Mouse (Mus musculus) layer of hippocampus, postnatal 36 days (tissue): ENCODE results near the gene Rpl27a. TPM values are rescaled to one million over a fixed set of nuclear protein-coding genes. Genes with fewer than 3 reads are reported as not detected.

Source experiments
- DNase-seq, 2 experiments: peaks; one replicate each; pipeline ENCODE4 v3.0.0; 2022
- total RNA-seq, 2 experiments: library from RNA; stranded (reverse); gene quantifications; 2 replicates each; pipeline ENCODE4 v1.2.3; 2021

Gene Rpl27a
- 100 to 1,000 TPM; 149 to 161 TPM for total RNA-seq

GRCm38 (mm10) chr7:109518838-109519696 lies at the start of gene Rpl27a:
Rpl27a (plus strand) TSS chr7:109519147.
- DNase-seq, result peak; percentile 99

DNA sequence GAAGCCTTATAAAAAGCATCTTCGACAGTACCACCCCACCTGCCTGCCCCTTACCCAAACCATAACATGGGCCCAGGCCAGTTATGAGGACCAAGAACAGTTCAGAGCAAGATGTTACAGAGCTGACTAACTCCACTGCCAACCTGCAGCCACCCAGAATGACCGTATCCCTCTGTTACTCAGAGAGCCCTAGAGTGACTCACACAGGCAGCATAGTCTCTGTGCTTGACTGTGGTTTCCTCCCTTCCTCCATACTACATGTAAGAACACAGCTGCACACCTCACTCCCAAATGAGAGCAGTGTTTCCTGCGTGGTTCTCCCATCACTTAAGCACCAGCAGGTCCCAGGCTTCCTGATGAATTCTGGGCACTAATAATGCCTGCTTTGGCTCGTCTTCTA lies 48.2 kb upstream of the Rpl27a start:
- DNase-seq, result no peak

GRCm38 (mm10) chr7:109477926-109478325 lies 41.0 kb upstream of the Rpl27a start:
- DNase-seq, result no peak

GRCm38 (mm10) chr7:109480765-109481197 lies 38.2 kb upstream of the Rpl27a start:
- DNase-seq, result peak in 1 of 2 experiments; percentile 10

DNA sequence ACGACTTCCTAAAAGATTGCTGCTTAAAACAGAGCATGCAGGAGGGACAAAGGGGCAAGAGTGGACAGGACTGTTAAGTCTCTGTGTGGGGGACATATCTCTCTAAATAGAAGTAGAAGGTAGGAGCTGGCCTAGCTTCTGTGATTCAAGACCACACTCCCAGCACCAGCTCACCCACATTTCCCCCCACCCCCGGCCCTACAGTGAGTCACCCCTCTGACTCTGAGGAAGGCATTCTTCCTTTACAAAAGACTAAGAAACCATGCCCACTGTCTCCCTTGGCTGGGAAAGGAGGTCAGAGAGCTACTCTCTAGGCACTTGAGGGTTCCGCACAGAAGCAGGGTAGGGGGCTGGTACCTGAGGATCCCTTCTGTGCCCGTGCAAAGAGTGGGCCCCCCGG lies 34.7 kb upstream of the Rpl27a start:
- no peak for DNase-seq

- no peak for DNase-seq
Measured at GRCm38 (mm10) chr7:109492616-109493318, 26.2 kb upstream of the Rpl27a start.

DNA sequence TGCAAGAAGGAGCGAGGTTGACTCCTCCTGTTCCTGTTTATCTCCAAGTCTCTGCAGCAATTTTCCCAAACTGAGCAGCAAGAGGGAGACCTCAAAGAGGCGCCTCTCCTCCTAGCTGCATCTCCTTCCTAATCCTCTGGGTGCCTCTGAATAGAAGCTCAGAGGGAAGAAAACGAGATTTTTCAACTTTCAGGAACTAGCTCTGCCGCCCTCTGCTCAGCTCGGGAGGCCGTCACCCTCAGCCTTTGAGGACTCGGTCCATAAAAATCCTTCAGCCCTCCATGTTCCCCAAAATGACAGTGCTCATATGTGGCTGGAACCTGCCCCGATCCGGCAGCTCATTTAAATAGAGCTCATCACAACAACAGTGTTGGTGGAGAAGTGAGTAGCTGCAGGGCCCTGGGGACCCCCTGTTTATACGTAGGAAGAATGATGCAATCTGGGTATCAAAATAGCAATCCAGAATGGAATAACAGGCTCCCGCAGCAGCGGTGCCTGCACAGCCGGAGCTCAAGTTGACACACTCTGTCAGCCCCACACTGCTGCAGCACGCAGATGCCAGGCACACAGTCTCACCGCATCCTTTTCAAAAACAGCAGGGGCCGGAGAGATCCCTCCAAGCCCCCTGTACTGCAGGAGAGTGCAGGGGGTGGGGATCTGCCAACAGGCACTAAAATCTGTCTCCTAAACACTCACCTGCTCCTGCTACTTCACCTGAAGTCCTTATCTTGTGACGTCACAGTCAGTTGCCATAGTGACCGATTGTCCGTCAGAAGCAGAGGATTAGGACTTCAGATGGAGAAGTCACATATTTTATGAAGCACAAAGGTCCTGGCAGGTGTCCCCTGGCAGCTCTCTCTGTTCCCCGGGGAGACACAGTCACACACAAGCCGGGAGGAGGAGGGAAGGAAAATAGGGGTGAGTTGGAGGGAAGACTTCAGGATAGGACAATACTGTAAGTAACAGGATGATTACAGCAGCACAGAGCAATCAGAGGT lies 25.3 kb upstream of the Rpl27a start:
- peak; percentile 30 to 32 for DNase-seq

DNA sequence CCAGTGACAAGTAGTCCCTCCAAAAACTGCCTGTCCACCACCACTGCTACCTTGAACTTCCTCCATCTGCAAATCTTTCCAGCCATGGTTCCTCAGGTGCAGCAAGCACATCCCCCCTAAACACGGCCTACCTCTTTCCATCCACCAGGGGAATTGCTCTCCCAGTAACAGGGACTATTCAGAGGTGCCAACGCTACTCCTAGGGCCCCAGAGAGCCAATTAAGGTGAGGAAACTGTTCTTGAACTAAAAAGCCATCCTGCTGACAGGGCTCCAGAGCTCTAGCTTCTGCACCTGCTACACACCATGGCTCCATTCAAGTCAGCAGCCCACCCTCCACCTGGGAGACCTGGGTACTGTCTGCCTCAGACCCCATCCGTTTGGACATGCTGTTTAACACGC lies 21.4 kb upstream of the Rpl27a start:
- no peak for DNase-seq

DNA sequence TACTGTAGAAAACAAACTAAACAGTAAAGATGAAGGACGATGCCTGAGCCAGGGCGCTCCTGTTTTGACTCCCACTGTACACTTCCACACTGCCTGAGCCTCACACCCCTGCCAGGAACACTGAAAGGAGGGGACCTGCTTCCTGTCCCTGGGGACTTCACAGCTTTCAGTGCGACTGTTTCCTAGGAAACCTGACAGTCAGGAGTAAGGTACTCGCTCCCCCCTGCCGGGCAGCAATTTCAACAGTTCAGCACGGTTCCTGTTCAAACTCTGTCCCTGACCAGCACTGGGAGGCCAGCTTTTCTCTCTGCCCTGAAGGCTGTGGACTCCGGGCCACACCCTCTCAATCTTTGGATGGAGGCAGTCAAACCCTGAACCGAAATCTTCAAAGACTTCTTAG lies 11.8 kb upstream of the Rpl27a start:
- no peak for DNase-seq

- no peak for DNase-seq
Measured at GRCm38 (mm10) chr7:109507572-109507971, 11.4 kb upstream of the Rpl27a start.

DNA sequence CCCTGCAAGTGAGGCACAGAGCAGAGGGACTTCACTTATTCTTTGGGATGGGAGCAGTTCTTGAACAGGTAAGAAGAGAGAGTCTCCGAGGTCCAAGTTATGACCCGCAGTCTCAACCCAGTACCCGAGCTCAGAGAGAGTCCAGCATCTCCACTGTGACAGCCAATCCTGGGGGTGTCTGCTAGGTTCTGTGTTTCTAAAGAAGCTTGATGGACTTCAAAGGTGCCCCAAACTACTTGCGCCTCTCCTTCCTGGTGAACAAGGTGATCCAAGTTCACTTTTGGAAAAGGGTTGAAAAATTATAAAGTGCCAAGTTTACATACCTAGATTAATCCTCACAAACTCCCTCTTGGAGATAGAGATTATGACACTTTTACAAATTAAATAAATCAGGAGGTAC lies 10.9 kb upstream of the Rpl27a start, which contains the start of gene Trim66:
Gene Trim66 (minus strand): TSS at position 101 of the 400 bp plus-strand sequence.
- DNase-seq, result no peak

GRCm38 (mm10) chr7:109510799-109511198 lies 8.1 kb upstream of the Rpl27a start:
- DNase-seq, result no peak

DNA sequence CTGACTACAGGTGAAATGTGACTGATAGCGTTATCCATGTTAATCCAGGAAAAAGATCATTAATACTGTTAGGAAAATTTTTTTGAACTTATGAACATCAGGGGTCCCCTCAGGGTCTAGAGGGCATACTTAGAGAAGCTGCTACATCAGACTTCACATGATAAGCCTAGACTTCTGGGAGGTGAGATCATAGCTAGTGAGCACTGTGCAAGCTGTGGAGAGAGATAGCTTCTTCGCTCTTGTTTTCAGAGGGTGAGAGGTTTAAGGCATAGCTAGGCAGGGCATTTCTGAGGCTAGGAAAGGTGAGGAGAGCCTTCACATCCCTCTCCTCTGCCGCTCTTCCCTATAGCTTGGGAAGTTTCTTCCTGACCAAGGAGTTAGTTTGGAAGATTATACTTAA lies 7.1 kb upstream of the Rpl27a start:
- DNase-seq, result no peak

GRCm38 (mm10) chr7:109516500-109516899 lies 2.4 kb upstream of the Rpl27a start:
- no peak for DNase-seq

DNA sequence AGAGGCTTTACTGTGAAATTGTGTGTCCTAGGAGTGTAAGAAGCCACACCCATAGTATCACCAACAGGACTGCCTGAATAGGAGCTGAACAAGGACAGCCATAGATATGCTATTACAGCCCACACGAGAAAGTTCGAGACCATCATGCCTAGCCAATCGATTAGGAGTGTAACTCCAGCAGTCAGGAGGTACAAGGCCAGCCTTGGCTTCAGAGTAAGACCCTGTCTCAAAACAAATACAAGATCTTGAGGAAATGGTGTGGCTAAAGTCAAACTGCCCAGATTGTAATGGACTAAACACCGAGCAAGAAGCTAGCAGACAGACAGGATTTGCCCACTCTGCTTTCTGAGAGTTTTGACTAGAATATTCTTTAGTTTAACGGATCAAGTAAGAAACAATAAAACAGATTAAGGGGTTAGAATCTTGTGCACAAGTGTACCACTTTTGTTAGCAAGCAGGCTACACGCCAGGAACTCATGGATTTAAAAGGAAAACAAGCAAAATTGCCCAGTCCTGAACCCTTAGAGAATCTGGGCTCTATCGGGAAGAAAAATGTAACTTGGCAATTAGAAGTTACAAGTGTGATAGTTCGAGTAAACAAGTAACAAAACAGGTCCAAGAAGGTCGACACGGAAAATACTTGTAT lies 788 bp upstream of the Rpl27a start:
- DNase-seq, result no peak

DNA sequence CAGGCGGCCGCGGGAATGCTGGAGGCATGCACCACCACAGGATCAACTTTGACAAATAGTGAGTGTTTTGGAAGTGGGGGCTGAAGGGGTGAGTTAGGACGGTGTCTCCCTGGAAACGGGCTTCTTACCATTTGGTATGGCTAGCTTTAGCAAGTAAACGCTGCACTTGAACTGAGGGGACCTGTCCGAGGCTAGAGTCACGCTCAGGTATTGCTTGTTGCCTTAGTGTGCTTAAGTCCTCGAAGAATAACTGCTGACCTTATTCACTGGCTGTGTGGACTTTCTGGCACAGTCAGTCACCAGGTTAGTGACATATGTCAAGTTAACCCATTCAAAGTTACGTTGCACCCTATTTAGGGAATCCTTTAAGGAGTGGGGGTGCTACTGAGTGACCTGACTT lies 989 bp downstream of the Rpl27a start:
- no peak for DNase-seq

DNA sequence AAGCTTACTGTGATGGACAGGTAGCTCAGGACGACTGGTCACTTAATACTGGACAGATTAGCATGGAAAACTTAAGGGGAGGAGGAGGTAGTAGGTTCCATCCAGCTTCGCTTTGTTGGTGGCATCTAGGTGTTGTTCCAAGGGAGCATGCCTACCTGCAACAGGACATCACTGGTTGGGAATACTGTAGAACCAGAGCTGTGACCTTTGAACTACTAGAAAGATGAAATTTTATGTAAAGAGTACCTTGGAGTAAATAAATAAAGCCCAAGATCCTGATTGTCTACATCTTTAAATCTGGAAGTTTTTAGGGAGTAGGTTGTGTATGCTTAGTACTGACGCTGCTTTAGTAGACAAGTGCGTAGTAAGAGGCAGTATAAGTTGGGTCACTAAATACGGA lies 3.1 kb downstream of the Rpl27a start:
- DNase-seq, result no peak

GRCm38 (mm10) chr7:109523304-109523703 lies 4.4 kb downstream of the Rpl27a start:
- DNase-seq, result no peak

- no peak for DNase-seq
Measured at GRCm38 (mm10) chr7:109523741-109524441, 4.9 kb downstream of the Rpl27a start.

DNA sequence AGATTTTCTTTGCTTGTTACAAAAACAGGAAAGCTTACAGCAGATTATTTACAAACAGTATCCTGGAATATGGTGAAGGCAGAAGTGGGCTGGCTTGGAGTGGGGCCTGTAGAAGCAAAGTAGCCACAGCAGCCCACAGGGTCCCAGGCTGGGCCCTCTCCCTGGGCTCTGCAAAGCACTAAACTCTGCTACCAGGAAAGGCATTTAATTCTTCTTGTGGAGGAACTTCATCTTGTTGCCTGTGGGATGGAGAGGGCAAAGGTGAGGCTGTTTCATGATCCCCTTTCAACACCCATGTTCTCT lies 5.4 kb downstream of the Rpl27a start:
- no peak for DNase-seq

DNA sequence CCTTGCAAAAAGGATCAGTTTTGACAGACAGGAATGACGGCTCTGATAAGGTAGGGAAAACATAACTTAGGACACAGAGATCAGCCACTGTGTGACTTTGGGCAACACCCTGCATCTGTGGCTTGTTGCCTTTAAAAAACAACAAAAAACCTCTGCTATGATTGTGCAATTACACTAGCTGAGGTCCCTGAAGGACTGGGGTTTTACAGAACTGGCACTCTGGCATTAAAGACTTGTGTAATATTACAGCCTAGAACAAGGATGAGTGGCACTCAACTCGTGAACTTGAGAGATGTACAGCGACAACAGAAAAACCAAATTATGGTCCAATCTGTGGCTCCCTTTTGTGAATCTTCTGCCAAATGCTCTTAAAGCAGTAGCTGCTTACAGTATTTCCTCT lies 5.8 kb downstream of the Rpl27a start:
- no peak for DNase-seq
